9 mouse cellular contexts compared by ENCODE assay signal in genomic region chr12:72763156-72763555, GRCm38 (mm10). TPM values are rescaled to one million over a fixed set of nuclear protein-coding genes. Genes with fewer than 3 reads are reported as not detected.
DNase-seq lines count a peak whose midpoint lies in the region; ATAC-seq and TF ChIP-seq lines count a peak whose summit lies in the region.
"Had no signal": no experiment of that assay in that cellular context is flagged by ENCODE, and none has a peak within 500 bp of the region (broad histone marks: within the 10 kb centered on the region; RNA-seq: fewer than 3 reads in every experiment).

No protein-coding gene starts in this region.

- H3K9ac ChIP-seq in kidney, embryonic 14.5 days (ENCODE audit: low read depth, low read length), result no peak overlapping the region
- no peak overlapping the region for H3K9ac ChIP-seq in embryonic facial prominence, embryonic 14.5 days (ENCODE audit: low read depth, low read length)
- H3K9ac ChIP-seq in hindbrain, postnatal 0 days (replicated peaks; ENCODE audit: low read length), result no peak overlapping the region; the same call in 1 of the 2 replicates
- no peak overlapping the region for H3K9ac ChIP-seq in midbrain, embryonic 16.5 days (ENCODE audit: low read depth, low read length)

- H3K9me3 ChIP-seq in kidney, embryonic 14.5 days (ENCODE audit: control insufficient read depth, low read length), result no peaks in the 10 kb centered on the region
- no peaks in the 10 kb centered on the region for H3K9me3 ChIP-seq in embryonic facial prominence, embryonic 14.5 days (ENCODE audit: control insufficient read depth, low read length)
- no peaks in the 10 kb centered on the region for H3K9me3 ChIP-seq in hindbrain, postnatal 0 days (ENCODE audit: low read length)
- no peaks in the 10 kb centered on the region for H3K9me3 ChIP-seq in midbrain, embryonic 16.5 days (replicated peaks; ENCODE audit: control insufficient read depth, low read length, poor library complexity, severe bottlenecking)

- no peak for DNase-seq in kidney, postnatal 10 days
- DNase-seq in embryonic facial prominence, embryonic 14.5 days (ENCODE audit: low spot score), result no peak
- no peak for DNase-seq in hindbrain, postnatal 0 days (ENCODE audit: low spot score)
- DNase-seq in frontal cortex, postnatal 25 days (ENCODE audit: low spot score in 2 of 2), result no peak
- no peak for DNase-seq in left cerebral cortex, postnatal 14 days (ENCODE audit: low spot score in 2 of 2)
- no peak for DNase-seq in frontal cortex, postnatal 36 days (ENCODE audit: low spot score in 2 of 2)
- DNase-seq: gastrocnemius, postnatal 10 days had no signal

- intact Hi-C loops in left cerebral cortex, postnatal 14 days (cut with DNase I), result no loop called here

- peaks cover 11% of the 10 kb centered on the region for H3K4me1 ChIP-seq in kidney, embryonic 14.5 days (ENCODE audit: control insufficient read depth, insufficient read depth, low read length)
- peaks cover 16% of the 10 kb centered on the region for H3K4me1 ChIP-seq in embryonic facial prominence, embryonic 14.5 days (ENCODE audit: control insufficient read depth, insufficient read depth, low read length)
- peaks cover 8% of the 10 kb centered on the region for H3K4me1 ChIP-seq in hindbrain, postnatal 0 days (ENCODE audit: insufficient read depth, low read length)
- peaks cover 19% of the 10 kb centered on the region for H3K4me1 ChIP-seq in midbrain, embryonic 16.5 days (ENCODE audit: control insufficient read depth, insufficient read depth, low read length)

- peak overlapping the region; percentile 10 for H3K4me3 ChIP-seq in kidney, embryonic 14.5 days (ENCODE audit: low read length)
- H3K4me3 ChIP-seq in embryonic facial prominence, embryonic 14.5 days (ENCODE audit: low read depth, low read length), result peak overlapping the region; percentile 95; the same call in 1 of the 2 replicates
- H3K4me3 ChIP-seq in hindbrain, postnatal 0 days (ENCODE audit: low read length), result peak overlapping the region; percentile 95
- H3K4me3 ChIP-seq in midbrain, embryonic 16.5 days (ENCODE audit: low read depth, low read length), result peak overlapping the region; percentile 5; the same call in 1 of the 2 replicates

- no peaks in the 10 kb centered on the region for H3K36me3 ChIP-seq in kidney, embryonic 14.5 days (ENCODE audit: control insufficient read depth, insufficient read depth, low read length)
- no peaks in the 10 kb centered on the region for H3K36me3 ChIP-seq in embryonic facial prominence, embryonic 14.5 days (ENCODE audit: control insufficient read depth, insufficient read depth, low read length)
- no peaks in the 10 kb centered on the region for H3K36me3 ChIP-seq in hindbrain, postnatal 0 days (ENCODE audit: insufficient read depth, low read length)
- H3K36me3 ChIP-seq in midbrain, embryonic 16.5 days (ENCODE audit: control insufficient read depth, insufficient read depth, low read length), result no peaks in the 10 kb centered on the region

- WGBS in kidney, embryonic 14.5 days, result 42% methylated on average over 1 of the region's 1 CpGs
- WGBS in embryonic facial prominence, embryonic 14.5 days, result 46% methylated on average over 1 of the region's 1 CpGs
- WGBS in hindbrain, postnatal 0 days, result 15% methylated on average over 1 of the region's 1 CpGs
- WGBS in midbrain, embryonic 16.5 days, result 41% methylated on average over 1 of the region's 1 CpGs

- no peak overlapping the region for H3K27ac ChIP-seq in kidney, embryonic 14.5 days (ENCODE audit: low read depth, low read length)
- no peak overlapping the region for H3K27ac ChIP-seq in embryonic facial prominence, embryonic 14.5 days (replicated peaks; ENCODE audit: low read depth, low read length)
- no peak overlapping the region for H3K27ac ChIP-seq in hindbrain, postnatal 0 days
- H3K27ac ChIP-seq in midbrain, embryonic 16.5 days (ENCODE audit: low read length), result no peak overlapping the region

- H3K4me2 ChIP-seq in kidney, embryonic 14.5 days (replicated peaks; ENCODE audit: low read depth, low read length), result peak overlapping the region; percentile 58
- H3K4me2 ChIP-seq in embryonic facial prominence, embryonic 14.5 days (ENCODE audit: low read depth, low read length), result peak overlapping the region; percentile 71; the same call in 1 of the 2 replicates
- peak overlapping the region; percentile 71 for H3K4me2 ChIP-seq in hindbrain, postnatal 0 days (ENCODE audit: low read depth, low read length)
- peak overlapping the region; percentile 64 for H3K4me2 ChIP-seq in midbrain, embryonic 16.5 days (ENCODE audit: low read length)

- no peaks in the 10 kb centered on the region for H3K27me3 ChIP-seq in kidney, embryonic 14.5 days (ENCODE audit: control insufficient read depth, insufficient read depth, low read length)
- no peaks in the 10 kb centered on the region for H3K27me3 ChIP-seq in embryonic facial prominence, embryonic 14.5 days (replicated peaks; ENCODE audit: control insufficient read depth, insufficient read depth, low read length)
- no peaks in the 10 kb centered on the region for H3K27me3 ChIP-seq in hindbrain, postnatal 0 days (ENCODE audit: insufficient read depth, low read length)
- no peaks in the 10 kb centered on the region for H3K27me3 ChIP-seq in midbrain, embryonic 16.5 days (ENCODE audit: control insufficient read depth, insufficient read depth, low read depth, low read length)

- TF ChIP-seq CTCF in hindbrain, postnatal 0 days (IDR thresholded peaks at IDR 0.05; ENCODE audit: low read depth), result no peak

- no peak for ATAC-seq in kidney, embryonic 14.5 days (ENCODE audit: low FRiP score, low TSS enrichment)
- ATAC-seq in embryonic facial prominence, embryonic 14.5 days (ENCODE audit: low read depth), result no peak
- no peak for ATAC-seq in hindbrain, postnatal 0 days
- no peak for ATAC-seq in midbrain, embryonic 16.5 days

RNA-seq across cellular contexts. Expression of gene Ppm1a, which starts 5.9 kb away (rescaled TPM):
- polyA plus RNA-seq in kidney, embryonic 14.5 days (2014; fragmentation: Nextera tagmentation; extraction: Ambion mirVana), result 58.2 and 73.8 TPM in 2 replicates
- polyA plus RNA-seq in embryonic facial prominence, embryonic 14.5 days (2014; fragmentation: Nextera tagmentation; extraction: Ambion mirVana), result 82.5 and 84.3 TPM in 2 replicates
- 116 and 126 TPM in 2 replicates for total RNA-seq in hindbrain, postnatal 0 days (2014; rRNA removed)
- 75.4 and 79.1 TPM in 2 replicates for polyA plus RNA-seq in hindbrain, postnatal 0 days (2015; fragmentation: Nextera tagmentation; extraction: Ambion mirVana)
- polyA plus RNA-seq in midbrain, embryonic 16.5 days (2015; fragmentation: Nextera tagmentation; extraction: Ambion mirVana), result 52.3 and 55.9 TPM in 2 replicates
- 100 to 1,000 TPM; 265 to 266 TPM for total RNA-seq in left cerebral cortex, postnatal 14 days (2021)

Comparison
In these comparisons a context has a peak if more than half of its experiments do, and no peak if none do; other contexts are left out.
1. H3K4me3 ChIP-seq: peak in every context shown above with its lines; median percentile 95 in embryonic facial prominence, embryonic 14.5 days; 95 in hindbrain, postnatal 0 days; 10 in kidney, embryonic 14.5 days; 5 in midbrain, embryonic 16.5 days.